Mouse (Mus musculus) spleen, adult 10 weeks (tissue): ENCODE data around the gene Cntnap1. TPM values are rescaled to one million over a fixed set of nuclear protein-coding genes. Genes with fewer than 3 reads are reported as not detected.

Experiments
- polyA plus RNA-seq: library from polyadenylated mRNA; stranded (reverse); fragments of 350-450 nt; fragmentation: Illumina TruSeq; extraction: RNeasy Lipid Tissue Mini Kit (QIAGEN cat#74804); gene quantifications from one replicate; pipeline ENCODE4 v1.2.3, GENCODE M21; 2015; ENCODE audit warnings: low replicate concordance; ENCODE audit not compliant: insufficient read depth

The Cntnap1 gene
- polyA plus RNA-seq = 0.69 TPM

DNA sequence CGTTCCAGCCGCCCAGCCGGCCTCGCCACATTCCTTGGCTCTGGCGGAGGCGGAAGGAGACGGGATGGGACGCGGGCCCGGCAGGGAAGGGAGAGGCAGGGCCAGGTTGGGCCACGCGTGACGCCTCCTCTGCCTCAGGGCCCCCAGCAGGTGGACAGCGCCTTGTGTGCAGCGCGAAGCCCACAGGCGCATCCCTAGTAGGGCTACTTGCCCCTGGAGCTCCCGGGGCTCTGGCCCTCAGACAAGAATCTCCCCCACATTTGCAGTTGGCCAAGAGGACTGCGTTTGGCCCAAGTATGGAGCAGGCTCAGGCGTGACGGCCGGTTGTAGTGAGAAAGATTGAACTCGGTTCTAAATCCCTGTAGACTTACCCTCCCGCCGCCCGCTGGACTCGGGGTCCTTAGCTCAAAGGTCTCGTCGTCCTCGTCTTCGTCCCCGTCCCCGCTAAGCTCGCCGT, at the start of gene Cntnap1:
Gene Cntnap1 (plus strand): TSS at position 170 of the 457 bp plus-strand sequence.

DNA sequence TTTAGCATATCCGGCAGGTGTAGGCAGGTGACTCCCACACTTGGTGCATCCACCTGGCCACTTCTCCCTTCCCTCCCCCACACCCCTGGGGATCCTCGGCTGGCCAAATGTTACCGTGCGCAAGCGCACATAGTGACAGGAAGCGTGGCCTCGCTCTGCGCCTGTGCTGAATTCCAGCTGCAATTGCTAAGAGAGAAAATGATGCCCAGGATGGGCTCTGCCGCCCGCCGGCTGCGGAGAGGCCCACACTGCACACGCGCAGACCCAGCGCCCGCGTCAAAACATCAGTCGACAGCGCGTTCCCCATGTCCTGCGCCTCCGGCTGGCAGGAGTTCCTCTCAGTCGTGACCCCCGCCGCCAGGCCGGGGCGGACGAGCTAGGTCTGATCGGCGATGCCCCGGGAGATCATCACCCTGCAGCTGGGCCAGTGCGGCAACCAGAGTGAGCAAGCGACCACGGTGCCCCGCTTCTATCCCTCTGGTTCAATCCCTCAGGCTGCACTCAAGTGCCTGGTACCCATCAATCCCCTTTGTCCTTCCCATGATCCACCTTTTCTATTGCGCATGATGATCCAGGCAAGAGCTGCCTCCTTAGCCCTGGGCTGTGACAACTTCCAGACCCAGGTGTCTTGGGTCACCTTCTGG, 14.5 kb upstream of the Cntnap1 start, which contains the start of gene Tubg2:
Gene Tubg2 (plus strand): TSS at position 180 of the 644 bp plus-strand sequence.

DNA sequence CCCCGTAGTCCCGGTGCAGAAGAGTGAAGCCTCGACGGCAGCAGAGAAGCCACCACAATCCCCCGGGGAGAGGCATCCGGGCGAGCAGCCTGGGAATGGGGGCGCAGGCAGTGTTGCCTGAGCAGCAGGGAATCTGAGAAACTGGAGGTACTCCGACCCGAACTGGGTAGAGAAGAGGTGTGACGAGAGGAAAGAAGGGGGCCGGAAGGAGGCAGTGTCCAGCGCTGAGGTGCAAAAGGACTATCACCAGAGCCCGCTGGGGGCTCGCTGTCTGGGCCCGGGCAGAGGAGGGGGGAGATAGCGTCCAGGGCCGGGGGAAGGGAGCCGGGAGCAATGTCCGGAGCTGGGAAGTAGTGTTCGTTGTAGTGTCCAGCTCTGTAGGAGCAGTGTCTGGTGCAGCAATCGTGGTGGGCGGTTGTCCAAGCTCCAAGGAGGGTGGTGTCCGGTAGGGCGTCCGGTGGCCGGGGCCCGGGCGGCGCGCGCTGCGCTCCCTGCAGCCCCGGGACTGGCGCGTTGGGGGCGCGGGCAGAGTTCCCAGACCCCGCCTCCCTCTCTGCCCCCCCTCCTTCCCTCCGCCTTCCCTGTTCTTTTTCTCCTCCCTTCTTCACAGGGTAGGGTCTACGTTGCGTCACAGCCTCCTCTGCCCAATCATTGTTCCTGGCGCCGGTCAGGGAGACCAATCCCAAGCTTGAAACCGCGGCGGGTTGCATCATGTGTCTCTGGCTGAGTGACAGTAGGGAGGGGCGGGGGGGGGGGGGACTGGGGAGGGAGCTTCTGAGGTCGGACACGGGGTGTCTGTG, 688 bp downstream of the Cntnap1 start, which contains the start of gene Plekhh3:
Gene Plekhh3 (minus strand): TSS at position 541 of the 800 bp plus-strand sequence.

DNA sequence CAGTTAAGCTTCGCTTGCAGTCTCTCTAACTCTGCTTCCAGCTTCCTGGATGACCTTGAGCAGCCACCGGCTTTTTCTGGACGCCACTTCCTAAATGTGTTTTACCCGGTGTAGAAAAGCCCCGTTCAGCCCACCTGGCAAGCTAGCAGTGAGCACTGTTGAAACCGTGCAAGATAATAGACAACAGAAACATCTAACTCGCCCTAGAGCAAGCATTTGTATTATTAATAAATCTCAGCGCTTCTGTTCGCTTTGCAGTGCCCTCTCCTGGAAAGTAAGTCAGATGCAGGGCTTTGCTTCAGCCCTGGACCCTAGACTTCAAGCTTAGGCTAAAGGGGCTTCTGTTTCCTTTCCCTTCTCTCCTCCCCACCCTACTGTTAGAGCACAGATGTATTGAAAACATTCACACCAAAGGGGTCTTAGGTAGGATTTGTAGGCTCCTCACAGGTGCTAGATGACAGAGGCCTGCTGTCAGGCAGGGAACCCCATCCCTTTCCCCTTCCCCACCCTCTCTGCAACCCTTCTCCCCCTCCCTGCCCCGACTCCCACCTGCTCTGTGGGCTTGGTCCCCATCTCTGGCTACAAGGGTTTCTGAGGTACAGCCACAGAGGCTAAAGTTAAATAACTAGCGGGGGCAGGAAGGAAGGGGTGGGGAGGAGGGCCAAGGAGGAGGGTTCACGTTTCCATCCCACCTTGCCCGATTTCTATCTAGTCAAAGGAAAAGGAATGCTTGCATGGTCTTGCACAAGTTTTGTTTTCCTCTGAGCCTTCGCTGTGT, 4.7 kb downstream of the Cntnap1 start, which contains the start of gene Ccr10:
Gene Ccr10 (minus strand): TSS at position 593 of the 778 bp plus-strand sequence.

DNA sequence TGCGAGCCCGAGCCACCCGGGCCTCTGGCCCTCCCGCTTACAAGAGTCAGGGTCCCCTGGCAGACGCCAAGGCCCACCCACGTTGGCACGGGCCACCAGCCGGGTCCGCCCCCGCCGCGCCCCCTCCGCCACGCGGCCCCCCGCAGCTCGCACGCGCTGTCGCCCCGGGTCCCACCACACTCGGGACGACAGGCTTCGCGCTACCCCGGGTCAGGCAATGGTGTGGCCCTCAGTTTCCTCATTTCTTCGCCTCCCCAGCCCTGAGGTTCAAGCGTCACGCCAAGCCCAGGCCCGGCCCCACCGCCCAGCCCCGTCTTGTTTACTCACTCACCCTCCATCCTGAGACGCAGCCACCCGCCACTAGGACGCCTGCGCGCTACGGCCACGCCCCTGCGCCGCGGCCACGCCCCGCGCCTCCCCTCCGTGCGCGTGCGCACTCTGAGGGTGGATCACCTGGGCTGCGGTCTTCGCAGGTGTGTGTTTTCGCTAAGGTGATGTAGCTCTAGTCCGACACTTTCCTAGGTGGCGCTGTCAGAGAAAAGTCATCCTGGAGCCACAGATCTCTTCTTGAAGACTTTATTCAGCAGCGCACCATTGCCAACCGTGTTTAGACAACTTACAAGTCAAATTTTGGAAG, 55.9 kb downstream of the Cntnap1 start, which contains the start of gene Ezh1:
Gene Ezh1 (minus strand): TSS at position 399 of the 637 bp plus-strand sequence.

Other genes starting within 250 kb of the Cntnap1 start
- 99.4 TPM for gene Stat3, start 231.0 kb upstream of the Cntnap1 start, polyA plus RNA-seq
- gene Cavin1, start 199.6 kb upstream of the Cntnap1 start, polyA plus RNA-seq = 27.5 TPM
- 47.4 TPM for gene Atp6v0a1, start 161.1 kb upstream of the Cntnap1 start, polyA plus RNA-seq
- 6.9 TPM for gene Naglu, start 100.5 kb upstream of the Cntnap1 start, polyA plus RNA-seq
- gene Hsd17b1, start 92.1 kb upstream of the Cntnap1 start, polyA plus RNA-seq = 0.70 TPM
- 10.9 TPM for gene Coasy, start 88.0 kb upstream of the Cntnap1 start, polyA plus RNA-seq
- 64.9 TPM for gene Mlx, start 83.2 kb upstream of the Cntnap1 start, polyA plus RNA-seq
- 5.5 TPM for gene Psmc3ip, start 75.1 kb upstream of the Cntnap1 start, polyA plus RNA-seq
- 94.9 TPM for gene Retreg3, start 50.6 kb upstream of the Cntnap1 start, polyA plus RNA-seq
- gene Tubg1, start 50.6 kb upstream of the Cntnap1 start, polyA plus RNA-seq = 7.7 TPM
- gene Tubg2, start 14.6 kb upstream of the Cntnap1 start, polyA plus RNA-seq = 1.6 TPM
- 0.40 TPM for gene Plekhh3, start 828 bp downstream of the Cntnap1 start, polyA plus RNA-seq
- gene Ccr10, start 4.9 kb downstream of the Cntnap1 start, polyA plus RNA-seq = not detected
- 58.1 TPM for gene Ezh1, start 55.9 kb downstream of the Cntnap1 start, polyA plus RNA-seq
- 39.4 TPM for gene Ramp2, start 75.5 kb downstream of the Cntnap1 start, polyA plus RNA-seq
- 112 TPM for gene Vps25, start 83.2 kb downstream of the Cntnap1 start, polyA plus RNA-seq
- gene Wnk4, start 90.0 kb downstream of the Cntnap1 start, polyA plus RNA-seq = 1.3 TPM
- 1.3 TPM for gene Cntd1, start 108.5 kb downstream of the Cntnap1 start, polyA plus RNA-seq
- gene Coa3, start 108.6 kb downstream of the Cntnap1 start, polyA plus RNA-seq = 44.5 TPM
- gene Becn1, start 131.8 kb downstream of the Cntnap1 start, polyA plus RNA-seq = 156 TPM
- 225 TPM for gene Psme3, start 145.7 kb downstream of the Cntnap1 start, polyA plus RNA-seq
- gene Aoc2, start 154.5 kb downstream of the Cntnap1 start, polyA plus RNA-seq = 5.3 TPM
- 1.8 TPM for gene Aoc3, start 160.1 kb downstream of the Cntnap1 start, polyA plus RNA-seq
- not detected for gene G6pc, start 197.0 kb downstream of the Cntnap1 start, polyA plus RNA-seq
- 21.1 TPM for gene Aarsd1, start 247.1 kb downstream of the Cntnap1 start, polyA plus RNA-seq